Mouse (Mus musculus): ENCODE measurements around the gene Fbxl7. TPM values are rescaled to one million over a fixed set of nuclear protein-coding genes. Genes with fewer than 3 reads are reported as not detected.

Fbxl7 gene
- polyA plus RNA-seq, 1 experiment = 1.5 TPM

DNA sequence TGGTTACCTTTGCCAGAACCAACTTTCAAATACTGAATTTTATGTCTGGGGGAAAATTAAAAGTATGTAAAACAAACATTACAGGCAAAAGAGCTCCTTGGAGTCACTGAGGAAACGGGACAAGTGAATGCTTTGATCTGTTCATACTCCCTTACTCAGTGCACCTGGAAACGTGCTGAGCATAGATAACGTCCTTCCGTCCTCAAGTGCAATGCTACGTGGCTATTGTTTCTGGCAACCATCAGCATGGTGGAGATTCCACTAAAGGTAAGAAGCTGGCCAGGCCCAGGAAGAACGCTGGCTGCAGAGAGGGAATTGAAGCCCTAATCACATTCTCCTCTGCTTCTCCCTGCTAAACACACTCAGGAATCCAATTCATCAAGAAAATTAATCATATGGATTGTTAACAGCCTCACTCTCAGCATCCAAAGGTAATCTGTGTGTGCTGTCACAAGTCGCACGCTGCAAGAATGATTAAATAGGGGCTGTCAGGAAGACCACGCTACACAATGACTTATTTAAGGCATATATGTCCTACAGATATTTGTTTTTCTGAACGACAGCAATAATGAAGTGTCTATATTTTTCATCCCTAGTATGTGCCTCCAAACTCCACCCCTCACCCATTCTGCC, 206.8 kb downstream of the Fbxl7 start:
- no peaks in the 10 kb centered on the region for H3K4me1 ChIP-seq (ENCODE audit: control insufficient read depth, insufficient read depth, low read length)
- WGBS = 81% methylated on average over 10 of the region's 10 CpGs
- no peak for DNase-seq
- no peak overlapping the region for H3K27ac ChIP-seq (ENCODE audit: insufficient read depth, low read length)
- H3K4me3 ChIP-seq (replicated peaks; ENCODE audit: insufficient read depth, low read depth, low read length) = no peak overlapping the region
- TF ChIP-seq CTCF (IDR thresholded peaks at IDR 0.05; ENCODE audit: borderline replicate concordance, insufficient read depth, low read depth, low read length) (no peak), POLR2A (IDR thresholded peaks at IDR 0.05; ENCODE audit: borderline replicate concordance, insufficient read depth, low read length) (no peak)
- no peaks in the 10 kb centered on the region for H3K27me3 ChIP-seq (ENCODE audit: control insufficient read depth, insufficient read depth, low read length)

DNA sequence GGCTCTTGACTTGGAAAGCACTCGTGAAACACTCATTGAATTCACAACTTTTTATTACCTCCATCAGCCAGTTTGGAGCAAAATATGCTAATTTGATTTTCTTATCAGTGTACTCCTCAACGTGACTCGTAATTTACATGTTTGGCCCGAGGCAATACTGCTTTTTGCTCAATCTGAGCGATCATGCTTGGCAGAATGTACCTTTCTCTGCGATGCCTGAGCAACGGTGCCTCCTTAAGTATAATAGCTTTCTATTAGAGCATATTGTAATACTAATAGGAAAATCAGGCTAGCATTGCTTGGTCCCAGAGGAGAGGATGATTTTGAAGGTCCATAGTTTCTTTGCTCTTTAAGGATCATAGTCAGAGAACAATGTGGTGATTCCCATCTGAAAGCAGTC, 207.7 kb downstream of the Fbxl7 start:
- no peak for TF ChIP-seq CTCF (IDR thresholded peaks at IDR 0.05; ENCODE audit: borderline replicate concordance, insufficient read depth, low read depth, low read length)
- no peak for TF ChIP-seq POLR2A (IDR thresholded peaks at IDR 0.05; ENCODE audit: borderline replicate concordance, insufficient read depth, low read length)
- Histone ChIP-seq H3K4me3 (replicated peaks; ENCODE audit: insufficient read depth, low read depth, low read length) (no peak overlapping the region), H3K27ac (ENCODE audit: insufficient read depth, low read length) (no peak overlapping the region), H3K4me1 (ENCODE audit: control insufficient read depth, insufficient read depth, low read length) (no peaks in the 10 kb centered on the region), H3K27me3 (ENCODE audit: control insufficient read depth, insufficient read depth, low read length) (no peaks in the 10 kb centered on the region)
- DNase-seq = no peak
- WGBS = 67% methylated on average over 7 of the region's 7 CpGs

DNA sequence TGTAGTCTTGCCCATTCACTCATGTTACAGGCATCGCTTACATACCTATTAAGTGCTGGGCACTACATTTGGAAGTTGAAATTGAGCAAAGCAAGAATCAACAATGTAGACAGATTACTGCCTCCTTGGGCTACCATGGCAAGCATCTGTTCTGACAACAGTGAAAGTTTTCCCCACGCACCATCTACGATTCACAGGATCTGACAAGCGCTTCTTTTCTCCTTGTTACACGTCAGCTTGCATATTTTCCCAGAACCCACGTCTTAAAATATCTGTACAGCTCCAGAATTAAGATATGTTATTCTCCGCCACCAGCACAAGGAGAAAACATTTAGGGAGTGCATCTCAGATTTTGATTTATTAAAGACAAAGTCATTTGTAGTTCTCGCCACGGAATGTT, 213.1 kb downstream of the Fbxl7 start:
- Histone ChIP-seq H3K27ac (ENCODE audit: insufficient read depth, low read length) (no peak overlapping the region), H3K4me1 (ENCODE audit: control insufficient read depth, insufficient read depth, low read length) (no peaks in the 10 kb centered on the region), H3K4me3 (replicated peaks; ENCODE audit: insufficient read depth, low read depth, low read length) (no peak overlapping the region), H3K27me3 (ENCODE audit: control insufficient read depth, insufficient read depth, low read length) (no peaks in the 10 kb centered on the region)
- WGBS = 90% methylated on average over 9 of the region's 9 CpGs
- TF ChIP-seq POLR2A (IDR thresholded peaks at IDR 0.05; ENCODE audit: borderline replicate concordance, insufficient read depth, low read length) = no peak
- TF ChIP-seq CTCF (IDR thresholded peaks at IDR 0.05; ENCODE audit: borderline replicate concordance, insufficient read depth, low read depth, low read length) = no peak
- DNase-seq = no peak

DNA sequence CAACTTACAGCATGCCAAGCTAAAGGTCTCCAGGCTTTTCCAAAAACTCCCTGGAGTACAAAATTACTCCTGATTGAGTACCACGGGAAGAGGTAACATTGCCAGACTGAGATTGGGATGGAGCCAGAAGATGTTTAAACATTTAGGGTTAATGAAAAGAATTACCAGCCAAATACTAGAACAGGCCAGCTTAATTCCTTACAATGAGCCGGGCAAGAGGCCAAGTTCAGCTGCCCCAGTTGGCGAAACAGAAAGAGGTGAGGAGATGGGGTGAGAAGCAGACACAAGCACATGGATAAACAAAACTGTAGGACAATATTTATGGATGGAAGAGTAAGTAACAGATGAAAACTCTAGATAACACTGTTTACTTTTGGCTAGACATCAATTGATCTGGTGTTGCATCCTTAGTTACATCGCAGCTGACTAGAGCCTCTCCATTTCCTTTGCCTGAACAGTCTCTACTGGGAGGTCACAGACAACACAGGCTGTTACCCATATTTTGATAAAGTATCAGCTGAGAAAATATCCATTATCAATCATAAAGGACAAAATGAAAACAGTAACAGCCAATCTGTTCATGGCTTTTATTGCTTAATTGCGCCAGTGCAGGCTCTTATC, 222.0 kb downstream of the Fbxl7 start:
- TF ChIP-seq CTCF (IDR thresholded peaks at IDR 0.05; ENCODE audit: borderline replicate concordance, insufficient read depth, low read depth, low read length) (no peak), POLR2A (IDR thresholded peaks at IDR 0.05; ENCODE audit: borderline replicate concordance, insufficient read depth, low read length) (no peak)
- Histone ChIP-seq H3K4me3 (replicated peaks; ENCODE audit: insufficient read depth, low read depth, low read length) (no peak overlapping the region), H3K4me1 (ENCODE audit: control insufficient read depth, insufficient read depth, low read length) (no peaks in the 10 kb centered on the region), H3K27me3 (ENCODE audit: control insufficient read depth, insufficient read depth, low read length) (no peaks in the 10 kb centered on the region), H3K27ac (ENCODE audit: insufficient read depth, low read length) (no peak overlapping the region)
- 20% methylated on average over 5 of the region's 5 CpGs for WGBS
- peak; percentile 35 to 51 for DNase-seq

DNA sequence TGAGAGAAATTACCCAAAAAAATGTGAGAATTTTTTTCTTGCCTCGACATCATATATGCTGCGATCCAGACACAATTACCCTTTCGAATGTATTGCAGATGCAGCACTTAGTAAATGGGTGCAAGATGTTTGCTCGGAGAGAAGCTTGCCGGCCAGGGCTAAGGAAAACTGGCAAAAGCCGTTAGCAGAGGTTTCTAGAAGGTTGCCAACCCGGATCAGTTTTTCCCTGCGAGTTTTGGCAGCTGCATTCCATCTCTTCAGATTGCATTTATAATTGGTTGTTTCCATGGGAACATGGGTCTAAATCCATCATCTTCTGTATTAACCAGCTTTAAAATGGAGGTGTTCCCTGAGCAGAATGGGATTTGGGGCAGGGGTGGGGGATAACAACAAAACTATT, 240.4 kb downstream of the Fbxl7 start:
- no peak for TF ChIP-seq CTCF (IDR thresholded peaks at IDR 0.05; ENCODE audit: borderline replicate concordance, insufficient read depth, low read depth, low read length)
- no peak overlapping the region for H3K27ac ChIP-seq (ENCODE audit: insufficient read depth, low read length)
- DNase-seq = no peak
- WGBS = 35% methylated on average over 8 of the region's 8 CpGs
- no peak overlapping the region for H3K4me3 ChIP-seq (replicated peaks; ENCODE audit: insufficient read depth, low read depth, low read length)
- H3K27me3 ChIP-seq (ENCODE audit: control insufficient read depth, insufficient read depth, low read length) = no peaks in the 10 kb centered on the region
- no peaks in the 10 kb centered on the region for H3K4me1 ChIP-seq (ENCODE audit: control insufficient read depth, insufficient read depth, low read length)

DNA sequence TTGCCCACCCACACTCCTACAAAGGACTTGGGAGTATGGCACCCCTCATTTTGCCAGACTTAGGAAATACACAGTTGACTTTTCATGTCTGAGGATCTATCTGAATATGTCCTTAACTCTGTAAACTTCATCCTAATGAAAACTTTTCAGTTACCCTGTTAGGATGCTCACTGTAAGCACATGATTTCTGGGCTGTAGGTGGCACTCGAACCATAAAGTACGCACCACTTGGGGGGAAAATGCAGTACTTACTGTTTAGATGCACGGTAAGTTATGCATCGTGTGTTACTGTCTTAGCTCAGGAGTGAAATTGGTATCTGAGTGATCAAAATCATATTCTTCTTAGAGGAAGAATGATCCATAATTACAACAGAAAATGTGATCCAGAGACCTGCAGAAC, 252.8 kb downstream of the Fbxl7 start:
- Histone ChIP-seq H3K27me3 (ENCODE audit: control insufficient read depth, insufficient read depth, low read length) (no peaks in the 10 kb centered on the region), H3K27ac (ENCODE audit: insufficient read depth, low read length) (no peak overlapping the region), H3K4me1 (ENCODE audit: control insufficient read depth, insufficient read depth, low read length) (no peaks in the 10 kb centered on the region), H3K4me3 (replicated peaks; ENCODE audit: insufficient read depth, low read depth, low read length) (no peak overlapping the region)
- 83% methylated on average over 4 of the region's 4 CpGs for WGBS
- no peak for DNase-seq
- TF ChIP-seq CTCF (IDR thresholded peaks at IDR 0.05; ENCODE audit: borderline replicate concordance, insufficient read depth, low read depth, low read length) = no peak

DNA sequence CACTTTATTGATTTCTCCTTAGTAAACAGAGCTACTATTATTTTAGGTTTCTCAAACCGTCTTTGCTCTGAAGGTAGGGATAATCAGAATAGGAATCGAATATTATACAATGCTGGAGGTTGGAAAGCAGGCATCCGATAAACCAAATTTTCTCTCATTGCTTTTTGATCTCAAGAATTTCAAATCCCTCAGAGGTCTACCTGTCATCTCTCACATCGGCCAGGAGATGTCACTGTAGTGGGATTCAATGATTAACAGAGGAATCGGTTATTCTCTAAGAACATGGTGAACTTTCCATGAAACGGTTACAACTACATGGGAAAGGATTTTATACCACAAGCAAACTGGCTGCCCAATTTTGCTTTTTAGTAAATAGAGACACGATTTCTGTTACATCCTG, 255.7 kb downstream of the Fbxl7 start:
- WGBS = 66% methylated on average over 7 of the region's 7 CpGs
- no peak for TF ChIP-seq POLR2A (IDR thresholded peaks at IDR 0.05; ENCODE audit: borderline replicate concordance, insufficient read depth, low read length)
- TF ChIP-seq CTCF (IDR thresholded peaks at IDR 0.05; ENCODE audit: borderline replicate concordance, insufficient read depth, low read depth, low read length) = no peak
- peak in 1 of 2 experiments; percentile 2 for DNase-seq
- Histone ChIP-seq H3K4me1 (ENCODE audit: control insufficient read depth, insufficient read depth, low read length) (no peaks in the 10 kb centered on the region), H3K27ac (ENCODE audit: insufficient read depth, low read length) (no peak overlapping the region), H3K27me3 (ENCODE audit: control insufficient read depth, insufficient read depth, low read length) (no peaks in the 10 kb centered on the region), H3K4me3 (replicated peaks; ENCODE audit: insufficient read depth, low read depth, low read length) (no peak overlapping the region)

DNA sequence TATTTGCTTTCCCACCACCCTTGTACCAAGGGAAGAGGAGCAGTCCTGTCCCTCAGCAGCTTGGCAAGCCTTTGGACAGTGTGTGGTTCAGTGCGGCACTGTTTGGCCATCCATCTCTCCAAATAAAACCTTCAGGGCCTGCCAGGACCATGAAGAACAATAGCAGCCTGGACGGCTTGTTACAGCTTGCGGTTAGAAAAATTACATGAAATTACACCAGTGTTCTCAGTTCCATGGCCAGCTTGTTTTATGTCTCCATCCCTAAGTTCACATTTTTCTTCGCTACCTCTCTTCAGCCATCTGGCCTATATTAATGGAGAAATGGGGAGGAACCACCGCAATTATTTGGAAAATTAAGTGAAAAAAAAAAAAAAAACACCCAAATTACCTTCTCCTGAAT, 259.8 kb downstream of the Fbxl7 start:
- H3K4me3 ChIP-seq (replicated peaks; ENCODE audit: insufficient read depth, low read depth, low read length) = no peak overlapping the region
- 73% methylated on average over 5 of the region's 5 CpGs for WGBS
- no peak overlapping the region for H3K27ac ChIP-seq (ENCODE audit: insufficient read depth, low read length)
- H3K27me3 ChIP-seq (ENCODE audit: control insufficient read depth, insufficient read depth, low read length) = no peaks in the 10 kb centered on the region
- no peaks in the 10 kb centered on the region for H3K4me1 ChIP-seq (ENCODE audit: control insufficient read depth, insufficient read depth, low read length)
- TF ChIP-seq POLR2A (IDR thresholded peaks at IDR 0.05; ENCODE audit: borderline replicate concordance, insufficient read depth, low read length) (no peak), CTCF (IDR thresholded peaks at IDR 0.05; ENCODE audit: borderline replicate concordance, insufficient read depth, low read depth, low read length) (no peak)
- no peak for DNase-seq
